Mouse (Mus musculus) limb, embryonic 10.5 days (tissue): ENCODE data around the gene Crispld2. TPM values are rescaled to one million over a fixed set of nuclear protein-coding genes. Genes with fewer than 3 reads are reported as not detected.

ENCODE experiments used
- DNase-seq: peaks from one replicate; pipeline ENCODE4 v3.0.0-alpha.2; 2017; ENCODE audit warnings: low spot score
- H3K27ac ChIP-seq: fragments of 300-500 bp; sonication (generic); 2 replicates; pipeline ENCODE4 v1.5.1; 2016; ENCODE audit warnings: mild to moderate bottlenecking
- H3K27me3 ChIP-seq: fragments of 300-500 bp; sonication (generic); 2 replicates; pipeline ENCODE4 v1.6.1; 2016; ENCODE audit warnings: low read depth, mild to moderate bottlenecking; ENCODE audit not compliant: poor library complexity, severe bottlenecking
- H3K36me3 ChIP-seq: fragments of 300-500 bp; sonication (generic); 2 replicates; pipeline ENCODE4 v1.6.1; 2016; ENCODE audit warnings: mild to moderate bottlenecking, moderate library complexity
- H3K4me1 ChIP-seq: fragments of 300-500 bp; sonication (generic); 2 replicates; pipeline ENCODE4 v1.6.1; 2016
- H3K4me3 ChIP-seq: fragments of 300-500 bp; sonication (generic); 2 replicates; pipeline ENCODE4 v1.5.1; 2016; ENCODE audit warnings: mild to moderate bottlenecking, moderate library complexity
- H3K9me3 ChIP-seq: fragments of 300-500 bp; sonication (generic); replicated peaks from 2 replicates; pipeline ENCODE4 v1.6.1; 2016; ENCODE audit warnings: mild to moderate bottlenecking
- WGBS: fragments of 180-500 bp; shearing (Covaris S2); methylation state at CpG from one replicate; pipeline ENCODE4 v1.1.7; 2016; 5-methylcytosine and 5-hydroxymethylcytosine counted together
- polyA plus RNA-seq: library from polyadenylated mRNA; unstranded; fragments of >200 nt; fragmentation: Nextera tagmentation; extraction: Ambion mirVana; gene quantifications from 2 replicates; pipeline ENCODE4 v1.2.1, GENCODE M21; 2016

Gene Crispld2
- 5.0 and 6.1 TPM in 2 replicates for polyA plus RNA-seq

DNA sequence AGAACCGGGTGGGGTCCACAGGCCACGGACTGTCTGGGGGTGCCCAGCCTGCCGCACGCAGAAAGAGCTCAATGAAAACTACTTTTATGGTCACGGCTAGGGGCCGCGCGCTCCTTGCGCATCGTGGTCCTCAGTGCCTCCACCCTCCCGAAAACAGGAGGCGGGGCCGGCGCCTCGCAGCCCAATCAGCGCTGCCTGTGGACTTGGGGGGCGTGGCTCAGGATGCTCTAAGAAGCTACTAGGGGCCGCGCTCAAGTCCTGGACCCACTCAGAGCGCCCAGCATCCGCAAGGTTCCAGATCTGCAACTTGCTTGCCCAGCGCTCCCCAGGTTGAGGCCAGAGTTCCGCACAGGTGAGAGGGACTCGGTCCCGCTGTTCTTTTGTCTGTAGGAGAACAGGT is at the start of gene Crispld2:
Gene Crispld2, plus strand, starts transcription at position 190 of the 400 bp plus-strand sequence.
- no peaks in the 10 kb centered on the region for H3K36me3 ChIP-seq
- no peaks in the 10 kb centered on the region for H3K9me3 ChIP-seq
- peaks cover 42% of the 10 kb centered on the region for H3K27me3 ChIP-seq
- under 1% methylated on average over 25 of the region's 25 CpGs for WGBS
- DNase-seq: peak; percentile 92
- H3K4me3 ChIP-seq: peak within 1 kb of the TSS; percentile 50
- peak within 1 kb of the TSS; percentile 38 for H3K27ac ChIP-seq
- H3K4me1 ChIP-seq: peaks cover 44% of the 10 kb centered on the region

DNA sequence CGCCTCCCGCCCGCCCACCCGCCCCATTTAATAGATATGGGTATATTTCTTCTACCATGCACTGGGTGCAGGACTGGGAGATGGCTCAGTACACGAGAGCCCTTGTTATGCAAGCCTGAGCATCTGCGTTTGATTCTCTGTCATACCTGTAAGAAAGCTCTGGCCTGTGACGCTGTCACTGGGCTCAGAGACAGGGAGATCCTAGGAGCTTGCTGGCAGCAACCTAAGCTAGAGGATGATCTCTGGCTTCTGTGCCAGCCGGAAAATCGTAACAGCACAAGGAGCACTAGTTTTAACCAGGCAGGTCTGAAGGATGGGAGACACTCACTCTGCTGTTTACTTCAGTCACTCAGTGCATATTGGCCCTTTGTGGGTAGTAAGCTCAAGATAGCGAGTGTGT is 48.6 kb upstream of the Crispld2 start:
- H3K27ac ChIP-seq: no peak overlapping the region
- DNase-seq: no peak
- H3K9me3 ChIP-seq: no peaks in the 10 kb centered on the region
- peaks cover 100% of the 10 kb centered on the region for H3K36me3 ChIP-seq
- H3K4me3 ChIP-seq: no peak overlapping the region
- peaks cover 3% of the 10 kb centered on the region; the same call in 1 of the 2 replicates for H3K4me1 ChIP-seq
- H3K27me3 ChIP-seq: no peaks in the 10 kb centered on the region
- 89% methylated on average over 10 of the region's 10 CpGs for WGBS

DNA sequence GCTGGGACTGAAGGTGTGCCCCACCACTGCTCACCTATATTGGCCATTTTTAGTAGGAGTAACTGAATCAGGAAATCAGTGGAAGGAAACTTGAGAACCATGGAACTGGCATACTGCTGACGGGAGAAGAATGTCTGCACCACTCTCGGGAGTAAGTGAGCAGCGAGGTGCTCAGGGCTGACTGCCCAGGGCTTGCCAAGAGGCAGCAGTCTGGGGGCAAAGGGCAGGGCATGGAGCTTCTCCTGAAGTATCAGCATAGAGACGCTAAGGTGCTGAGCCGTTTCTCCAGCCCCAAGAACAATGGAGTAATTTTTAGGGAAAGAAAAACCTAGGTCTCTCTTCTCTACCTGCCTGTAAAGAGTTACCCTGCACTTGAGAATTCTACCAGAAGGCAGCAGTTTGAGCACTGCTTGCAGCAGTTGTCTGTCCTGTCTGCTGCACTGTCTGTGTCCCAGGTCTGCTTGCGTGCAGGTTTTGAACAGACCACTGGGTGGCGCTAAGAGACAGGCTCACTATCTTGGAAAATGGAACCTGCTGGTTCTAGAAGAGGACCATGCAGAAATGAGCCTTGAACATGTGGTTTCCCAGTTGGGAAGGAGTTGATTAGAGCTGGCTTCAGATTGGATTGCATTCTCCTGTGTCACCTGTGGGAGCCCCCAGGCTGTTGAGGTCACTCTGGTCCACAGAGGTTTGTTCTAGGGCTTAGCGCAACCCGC is 48.0 kb upstream of the Crispld2 start:
- H3K27me3 ChIP-seq: no peaks in the 10 kb centered on the region
- WGBS: 74% methylated on average over 9 of the region's 9 CpGs
- peaks cover 100% of the 10 kb centered on the region for H3K36me3 ChIP-seq
- DNase-seq: peak; percentile 83
- peaks cover 3% of the 10 kb centered on the region; the same call in 1 of the 2 replicates for H3K4me1 ChIP-seq
- H3K9me3 ChIP-seq: no peaks in the 10 kb centered on the region
- no peak overlapping the region for H3K4me3 ChIP-seq
- no peak overlapping the region for H3K27ac ChIP-seq

- Histone ChIP-seq H3K36me3 (peaks cover 100% of the 10 kb centered on the region), H3K9me3 (no peaks in the 10 kb centered on the region), H3K27me3 (no peaks in the 10 kb centered on the region), H3K27ac (peak overlapping the region; percentile 19; the same call in 1 of the 2 replicates), H3K4me3 (no peak overlapping the region), H3K4me1 (peaks cover 3% of the 10 kb centered on the region; the same call in 1 of the 2 replicates)
- 82% methylated on average over 8 of the region's 8 CpGs for WGBS
- no peak for DNase-seq
These were observed 45.8 kb upstream of the Crispld2 start for GRCm38 (mm10) chr8:119946326-119946865.

DNA sequence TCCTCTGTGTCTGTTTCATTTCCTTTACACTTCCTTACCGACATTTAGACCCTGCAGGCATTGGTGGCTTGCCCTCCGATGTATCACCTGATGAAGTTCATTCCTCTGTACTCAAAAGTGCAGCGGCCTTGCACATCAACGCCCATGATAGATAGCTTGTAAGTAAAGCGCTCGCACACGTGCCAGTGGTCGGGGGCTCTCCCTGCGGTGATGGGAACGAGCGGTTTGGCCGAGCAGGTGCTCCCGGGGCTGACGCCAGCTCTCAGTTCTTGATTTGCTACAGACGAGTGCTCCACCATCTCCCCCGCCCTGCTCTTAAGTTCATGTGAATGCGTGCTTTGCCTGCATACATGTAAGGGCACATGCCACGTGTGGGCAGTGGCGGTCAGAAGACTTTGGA is 44.6 kb upstream of the Crispld2 start:
- Histone ChIP-seq H3K9me3 (no peaks in the 10 kb centered on the region), H3K4me1 (peaks cover 3% of the 10 kb centered on the region; the same call in 1 of the 2 replicates), H3K36me3 (peaks cover 100% of the 10 kb centered on the region), H3K4me3 (no peak overlapping the region), H3K27me3 (no peaks in the 10 kb centered on the region), H3K27ac (no peak overlapping the region)
- DNase-seq: no peak
- 91% methylated on average over 19 of the region's 19 CpGs for WGBS

- Histone ChIP-seq H3K4me1 (peaks cover 3% of the 10 kb centered on the region), H3K4me3 (no peak overlapping the region), H3K36me3 (peaks cover 100% of the 10 kb centered on the region), H3K27me3 (no peaks in the 10 kb centered on the region), H3K9me3 (no peaks in the 10 kb centered on the region), H3K27ac (no peak overlapping the region)
- DNase-seq: no peak
- 94% methylated on average over 15 of the region's 15 CpGs for WGBS
These were observed 43.9 kb upstream of the Crispld2 start for GRCm38 (mm10) chr8:119948340-119948739.

- H3K36me3 ChIP-seq: peaks cover 100% of the 10 kb centered on the region
- H3K27ac ChIP-seq: no peak overlapping the region
- H3K9me3 ChIP-seq: no peaks in the 10 kb centered on the region
- 78% methylated on average over 7 of the region's 7 CpGs for whole genome bisulfite sequencing
- H3K27me3 ChIP-seq: no peaks in the 10 kb centered on the region
- no peak for DNase-seq
- H3K4me1 ChIP-seq: peaks cover 10% of the 10 kb centered on the region
- no peak overlapping the region for H3K4me3 ChIP-seq
These were observed 40.0 kb upstream of the Crispld2 start for GRCm38 (mm10) chr8:119952282-119952681.

DNA sequence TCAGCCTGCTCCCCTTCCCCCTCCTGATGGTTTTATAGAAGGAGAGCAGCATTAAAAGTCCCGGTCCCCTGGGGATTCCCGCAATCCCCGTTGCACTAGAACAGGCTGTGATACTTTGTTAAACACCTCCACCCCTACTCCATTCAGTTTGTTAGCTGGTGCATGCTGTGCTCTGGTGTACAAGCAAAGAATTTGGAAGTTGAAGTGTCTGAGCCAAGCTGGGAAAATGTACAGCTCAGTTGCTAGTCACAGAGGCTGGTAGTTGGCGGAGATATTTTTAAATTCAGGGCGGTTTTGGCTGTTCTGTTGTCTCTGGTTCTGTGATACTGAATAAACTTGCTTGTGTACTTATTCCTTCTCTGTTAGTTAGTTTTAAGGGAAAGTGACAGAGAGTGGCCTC is 39.5 kb upstream of the Crispld2 start:
- H3K9me3 ChIP-seq: no peaks in the 10 kb centered on the region
- peaks cover 15% of the 10 kb centered on the region for H3K4me1 ChIP-seq
- H3K27me3 ChIP-seq: no peaks in the 10 kb centered on the region
- no peak for DNase-seq
- H3K27ac ChIP-seq: no peak overlapping the region
- WGBS: 77% methylated on average over 5 of the region's 5 CpGs
- H3K4me3 ChIP-seq: no peak overlapping the region
- H3K36me3 ChIP-seq: peaks cover 100% of the 10 kb centered on the region

DNA sequence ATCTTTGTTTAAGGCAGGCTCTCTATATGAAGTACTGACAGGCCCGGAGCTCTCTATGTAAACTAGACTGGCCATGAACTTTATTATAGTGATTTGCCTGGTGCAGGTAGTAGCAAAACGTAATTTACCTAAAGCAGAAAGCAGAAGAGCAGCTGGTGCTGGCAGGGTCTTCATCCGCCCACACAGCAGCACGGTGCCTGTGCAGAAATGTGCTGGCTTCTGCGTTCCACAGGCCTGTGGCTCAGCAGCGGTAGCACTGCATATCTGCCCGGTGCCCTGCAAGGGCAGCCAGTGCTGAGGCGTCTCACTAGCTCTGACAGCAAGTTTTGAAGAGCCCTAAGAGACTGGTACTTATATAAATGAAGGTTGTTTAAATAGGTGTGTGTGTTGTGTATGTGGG is 36.9 kb upstream of the Crispld2 start:
- no peak for DNase-seq
- H3K36me3 ChIP-seq: peaks cover 83% of the 10 kb centered on the region

GRCm38 (mm10) chr8:119958076-119958475 is 34.2 kb upstream of the Crispld2 start:
- H3K27me3 ChIP-seq: no peaks in the 10 kb centered on the region
- H3K9me3 ChIP-seq: no peaks in the 10 kb centered on the region
- H3K4me3 ChIP-seq: no peak overlapping the region
- H3K36me3 ChIP-seq: peaks cover 55% of the 10 kb centered on the region
- WGBS: 96% methylated on average over 10 of the region's 10 CpGs
- peak overlapping the region; percentile 46; the same call in 1 of the 2 replicates for H3K27ac ChIP-seq
- peaks cover 16% of the 10 kb centered on the region for H3K4me1 ChIP-seq
- DNase-seq: no peak

More for the DNA sequence above, 36.9 kb upstream of the Crispld2 start:
- WGBS: 92% methylated on average over 8 of the region's 8 CpGs
- no peaks in the 10 kb centered on the region for H3K27me3 ChIP-seq
- no peak overlapping the region for H3K27ac ChIP-seq
- no peaks in the 10 kb centered on the region for H3K9me3 ChIP-seq
- H3K4me3 ChIP-seq: no peak overlapping the region
- H3K4me1 ChIP-seq: peaks cover 16% of the 10 kb centered on the region

DNA sequence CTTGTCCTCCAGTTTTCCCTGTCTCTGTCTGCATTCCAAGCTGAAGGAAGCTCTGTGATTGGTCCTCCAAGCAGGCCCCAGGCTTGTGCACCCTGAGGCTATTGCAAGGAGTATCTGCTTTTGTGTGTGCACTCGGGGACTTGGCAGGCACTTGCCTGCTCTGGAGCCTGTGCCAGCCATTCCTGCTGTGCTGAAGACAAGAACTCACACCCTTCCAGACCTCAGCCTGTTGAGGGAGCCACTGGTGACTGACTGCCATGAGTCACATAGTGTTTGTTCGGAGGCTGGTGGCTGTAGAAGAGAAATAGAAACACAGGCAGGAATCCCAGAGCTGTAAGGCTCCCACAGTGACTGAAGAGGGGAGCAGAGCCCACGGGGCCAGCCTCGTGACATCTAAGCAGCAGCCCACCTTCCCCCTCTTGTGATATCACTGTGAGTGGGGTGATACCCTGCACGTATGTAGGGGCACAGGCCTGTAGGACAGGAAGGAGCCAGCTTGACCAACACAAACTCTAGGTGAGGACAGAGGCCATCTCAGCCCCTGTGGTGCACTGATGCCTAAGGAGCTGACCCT is 31.6 kb upstream of the Crispld2 start:
- DNase-seq: no peak
- H3K4me1 ChIP-seq: peaks cover 16% of the 10 kb centered on the region
- H3K27me3 ChIP-seq: no peaks in the 10 kb centered on the region
- H3K9me3 ChIP-seq: no peaks in the 10 kb centered on the region
- WGBS: 69% methylated on average over 5 of the region's 5 CpGs
- H3K27ac ChIP-seq: peak overlapping the region; percentile 61
- H3K36me3 ChIP-seq: peaks cover 30% of the 10 kb centered on the region
- no peak overlapping the region for H3K4me3 ChIP-seq

GRCm38 (mm10) chr8:119964859-119965258 is 27.4 kb upstream of the Crispld2 start:
- WGBS: 85% methylated on average over 4 of the region's 4 CpGs
- Histone ChIP-seq H3K36me3 (no peaks in the 10 kb centered on the region), H3K27ac (no peak overlapping the region), H3K4me3 (no peak overlapping the region), H3K27me3 (no peaks in the 10 kb centered on the region), H3K4me1 (no peaks in the 10 kb centered on the region), H3K9me3 (peaks cover 7% of the 10 kb centered on the region; the same call in 1 of the 2 replicates)
- DNase-seq: no peak

GRCm38 (mm10) chr8:119967435-119967834 is 24.8 kb upstream of the Crispld2 start:
- Histone ChIP-seq H3K36me3 (no peaks in the 10 kb centered on the region), H3K27ac (no peak overlapping the region), H3K4me1 (peaks cover 10% of the 10 kb centered on the region), H3K9me3 (peaks cover 7% of the 10 kb centered on the region; the same call in 1 of the 2 replicates), H3K27me3 (no peaks in the 10 kb centered on the region), H3K4me3 (no peak overlapping the region)
- no peak for DNase-seq
- 85% methylated on average over 9 of the region's 9 CpGs for WGBS
